Mouse (Mus musculus) stomach, postnatal 0 days (tissue): Measurements from ENCODE around the gene Ly86.

Source experiments
- CTCF ChIP-seq: IDR thresholded peaks from 2 replicates; pipeline ENCODE4 v1.5.1; 2016; ENCODE audit warnings: antibody characterized with exemption, low read depth, mild to moderate bottlenecking, moderate library complexity
- EP300 ChIP-seq: optimal IDR thresholded peaks from 2 replicates; pipeline ENCODE3; 2016; ENCODE audit warnings: antibody characterized with exemption

GRCm38 (mm10) chr13:37465710-37466109, 120.7 kb downstream of the Ly86 start:
- TF ChIP-seq CTCF (no peak), EP300 (no peak)
